ENCODE assay signal across 8 mouse cellular contexts in genomic region chr13:60479043-60479861, GRCm38 (mm10).
A peak's percentile ranks its signal among the peaks of the same experiment; 100 is the strongest.
DNase-seq lines count a peak whose midpoint lies in the region; ATAC-seq and TF ChIP-seq lines count a peak whose summit lies in the region.

No protein-coding gene starts in this region.

- peaks cover 30% of the 10 kb centered on the region for H3K4me1 ChIP-seq in forebrain, embryonic 15.5 days
- peaks cover 4% of the 10 kb centered on the region; the same call in 1 of the 2 replicates for H3K4me1 ChIP-seq in hindbrain, postnatal 0 days (ENCODE audit: insufficient read depth, low read length)

- intact Hi-C loops in left cerebral cortex, postnatal 10 days (cut with DNase I): loop anchor here (2.0 kb wide), 2 partner anchors 258 to 268 kb away; no protein-coding TSS in a partner anchor

- no peaks in the 10 kb centered on the region for H3K36me3 ChIP-seq in forebrain, embryonic 15.5 days
- no peaks in the 10 kb centered on the region for H3K36me3 ChIP-seq in hindbrain, postnatal 0 days (ENCODE audit: insufficient read depth, low read length)

- peak; percentile 69 for DNase-seq in MN1 (ENCODE audit: low spot score)
- peak; percentile 82 for DNase-seq in brain, adult 2 months (ENCODE audit: low read depth, low spot score)
- DNase-seq in hindbrain, postnatal 0 days (ENCODE audit: low spot score): peak; percentile 88
- peak; percentile 63 to 65 for DNase-seq in left cerebral cortex, postnatal 10 days (ENCODE audit: extremely low spot score in 1 of 2, low spot score in 2 of 2)
- peak; percentile 44 to 54 for DNase-seq in lung, postnatal 4 days
- DNase-seq in right cerebral cortex, postnatal 4 days: peak; percentile 59

- H3K4me3 ChIP-seq in forebrain, embryonic 15.5 days: peak overlapping the region; percentile 32
- H3K4me3 ChIP-seq in hindbrain, postnatal 0 days (ENCODE audit: low read length): peak overlapping the region; percentile 26

- WGBS in forebrain, embryonic 15.5 days: 2% methylated on average over 18 of the region's 18 CpGs
- 5% methylated on average over 18 of the region's 18 CpGs for WGBS in hindbrain, postnatal 0 days

- H3K27ac ChIP-seq in forebrain, embryonic 15.5 days (replicated peaks): peak overlapping the region; percentile 85
- H3K27ac ChIP-seq in hindbrain, postnatal 0 days: no peak overlapping the region

- H3K9ac ChIP-seq in forebrain, embryonic 15.5 days (replicated peaks): peak overlapping the region; percentile 27; the same call in 1 of the 2 replicates
- H3K9ac ChIP-seq in hindbrain, postnatal 0 days (replicated peaks; ENCODE audit: low read length): no peak overlapping the region

- ATAC-seq in forebrain, embryonic 15.5 days (replicated peaks): peak; percentile 69
- ATAC-seq in hindbrain, postnatal 0 days: peak; percentile 63
- ATAC-seq in erythroid progenitor cell, adult 5-6 weeks (replicated peaks; ENCODE audit: low FRiP score, poor library complexity, severe bottlenecking): no peak

- H3K4me2 ChIP-seq in forebrain, embryonic 15.5 days (replicated peaks): peak overlapping the region; percentile 65
- peak overlapping the region; percentile 70 for H3K4me2 ChIP-seq in hindbrain, postnatal 0 days (ENCODE audit: low read depth, low read length)

- H3K27me3 ChIP-seq in forebrain, embryonic 15.5 days: no peaks in the 10 kb centered on the region
- H3K27me3 ChIP-seq in hindbrain, postnatal 0 days (ENCODE audit: insufficient read depth, low read length): no peaks in the 10 kb centered on the region; the same call in 1 of the 2 replicates

- peak; percentile 76 for TF ChIP-seq CTCF in hindbrain, postnatal 0 days (IDR thresholded peaks at IDR 0.05; ENCODE audit: low read depth)

- H3K9me3 ChIP-seq in forebrain, embryonic 15.5 days: no peaks in the 10 kb centered on the region
- 0 out of 2 replicates have a peak, but pooled peaks cover 2% of the 10 kb centered on the region for H3K9me3 ChIP-seq in hindbrain, postnatal 0 days (ENCODE audit: low read length)
